31 mouse cellular contexts compared by ENCODE assay signal in the genomic region with DNA sequence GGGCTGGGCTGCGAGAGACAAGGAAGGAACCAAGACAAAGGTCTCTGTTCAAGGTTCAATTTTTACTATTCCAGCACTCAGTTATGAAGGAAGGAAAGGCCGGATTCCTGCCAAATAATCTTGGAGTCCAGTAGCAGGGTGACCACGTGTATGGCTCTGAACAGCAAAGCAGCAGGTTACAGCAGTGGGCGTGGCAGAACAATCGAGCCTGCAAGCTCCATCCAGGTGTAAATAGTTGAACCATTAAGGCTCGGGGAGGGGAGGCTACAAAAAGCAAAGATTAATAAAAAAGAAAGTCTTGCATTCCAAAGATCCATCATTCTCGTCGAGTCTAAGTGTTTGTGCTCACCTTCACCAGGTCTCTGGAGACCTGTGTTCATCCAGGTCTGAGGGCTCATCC. TPM values are rescaled to one million over a fixed set of nuclear protein-coding genes. Genes with fewer than 3 reads are reported as not detected.
DNase-seq lines count a peak whose midpoint lies in the region; TF ChIP-seq lines count a peak whose summit lies in the region.
"Not testable (repeated sequence)": the region's sequence is repeated elsewhere in the genome, so short reads cannot be mapped to it uniquely, and the experiment has no call there.
"Had no signal": no experiment of that assay in that cellular context is flagged by ENCODE, and none has a peak within 500 bp of the region (broad histone marks: within the 10 kb centered on the region; RNA-seq: fewer than 3 reads in every experiment).

No protein-coding gene starts in this region.

- TF ChIP-seq POLR2A in kidney, adult 2 months (IDR thresholded peaks at IDR 0.05; ENCODE audit: low read depth, low read length): not testable (repeated sequence)

- not testable (repeated sequence) for H3K27me3 ChIP-seq in kidney, adult 2 months (replicated peaks; ENCODE audit: control insufficient read depth, insufficient read depth, low read length)

- not testable (repeated sequence) for TF ChIP-seq CTCF in kidney, adult 2 months (conservative IDR thresholded peaks at IDR 0.05; ENCODE audit: insufficient read depth, insufficient read length, low read depth, low read length)

- WGBS in kidney, adult 2 months: 62% methylated on average over 7 of the region's 8 CpGs

- not testable (repeated sequence) for H3K4me1 ChIP-seq in kidney, adult 2 months (ENCODE audit: control insufficient read depth, insufficient read depth, low read length)

- intact Hi-C loops in left cerebral cortex, postnatal 4 days (cut with DNase I): not testable (repeated sequence)

- DNase-seq in ES-CJ7 (ENCODE audit: low read depth, low spot score): peak; percentile 35
- DNase-seq in R1 (ENCODE audit: low read depth, low spot score): peak; percentile 8
- DNase-seq in heart, adult 11 months: peak; percentile 94
- DNase-seq in kidney, adult 2 months: peak; percentile 89
- peak; percentile 7 for DNase-seq in kidney, postnatal 10 days
- DNase-seq in left cerebral cortex, postnatal 4 days: peak; percentile 3
- peak; percentile 11 for DNase-seq in thymus, postnatal 4 days

- H3K36me3 ChIP-seq in kidney, adult 2 months (ENCODE audit: control insufficient read depth, insufficient read depth, low read length): not testable (repeated sequence)

- H3K4me3 ChIP-seq in kidney, adult 2 months (ENCODE audit: insufficient read depth, low read depth, low read length): not testable (repeated sequence)

- H3K27ac ChIP-seq in kidney, adult 2 months (ENCODE audit: insufficient read depth, low read depth, low read length): not testable (repeated sequence)

RNA-seq across cellular contexts. Expression of a gene that starts 37.7 kb away (rescaled TPM):
- polyA plus RNA-seq in kidney, adult 2 months (2012; rRNA removed): not detected in 2 replicates
- total RNA-seq in left cerebral cortex, postnatal 4 days (2021): not detected
- total RNA-seq: adrenal gland, adult 2 months; adrenal gland, postnatal 14 days; adrenal gland, postnatal 4 days; common myeloid progenitor, adult 5-6 weeks; forebrain, postnatal 0 days; gastrocnemius, adult 2 months; gastrocnemius, postnatal 25 days; heart, adult 2 months; heart, postnatal 14 days; heart, postnatal 4 days; hindbrain, postnatal 0 days; MEL had no signal
- polyA plus RNA-seq: adrenal gland, adult 2 months; cerebellum, adult 2 months; embryonic facial prominence, embryonic 12.5 days; embryonic facial prominence, embryonic 15.5 days; forebrain, embryonic 11.5 days; forebrain, embryonic 14.5 days; forebrain, postnatal 0 days; frontal cortex, adult 2 months; gonadal fat pad, adult 2 months; heart, adult 2 months; heart, embryonic 10.5 days; heart, embryonic 13.5 days; heart, embryonic 16.5 days; hindbrain, embryonic 11.5 days; hindbrain, embryonic 14.5 days; hindbrain, postnatal 0 days had no signal

RNA-seq across cellular contexts. Expression of a gene that starts 55.0 kb away (rescaled TPM):
- not detected in 2 replicates for polyA plus RNA-seq in kidney, adult 2 months (2012; rRNA removed)
- not detected for total RNA-seq in left cerebral cortex, postnatal 4 days (2021)
- total RNA-seq: adrenal gland, adult 2 months; adrenal gland, postnatal 14 days; adrenal gland, postnatal 4 days; common myeloid progenitor, adult 5-6 weeks; forebrain, postnatal 0 days; gastrocnemius, adult 2 months; gastrocnemius, postnatal 25 days; heart, adult 2 months; heart, postnatal 14 days; hindbrain, postnatal 0 days; MEL had no signal
- polyA plus RNA-seq: adrenal gland, adult 2 months; cerebellum, adult 2 months; embryonic facial prominence, embryonic 12.5 days; embryonic facial prominence, embryonic 15.5 days; forebrain, embryonic 11.5 days; forebrain, embryonic 14.5 days; forebrain, postnatal 0 days; frontal cortex, adult 2 months; gonadal fat pad, adult 2 months; heart, adult 2 months; heart, embryonic 10.5 days; heart, embryonic 13.5 days; heart, embryonic 16.5 days; hindbrain, embryonic 11.5 days; hindbrain, embryonic 14.5 days; hindbrain, postnatal 0 days had no signal

Comparison
In these comparisons a context has a peak if more than half of its experiments do, and no peak if none do; other contexts are left out.
1. DNase-seq: peak in every context shown above with its lines; median percentile 94 in heart, adult 11 months; 89 in kidney, adult 2 months; 35 in ES-CJ7; 11 in thymus, postnatal 4 days; 8 in R1; 7 in kidney, postnatal 10 days; 3 in left cerebral cortex, postnatal 4 days.